10 mouse cellular contexts compared by ENCODE assay signal in genomic region chr9:61618510-61619249, GRCm38 (mm10).
DNase-seq lines count a peak whose midpoint lies in the region; ATAC-seq and TF ChIP-seq lines count a peak whose summit lies in the region.
"Had no signal": no experiment of that assay in that cellular context is flagged by ENCODE, and none has a peak within 500 bp of the region (broad histone marks: within the 10 kb centered on the region; RNA-seq: fewer than 3 reads in every experiment).

No protein-coding gene starts in this region.

- H3K27ac ChIP-seq in forebrain, embryonic 11.5 days (ENCODE audit: low read depth, low read length) = 0 out of 2 replicates have a peak overlapping the region, but pooled peaks have one; percentile 13
- H3K27ac ChIP-seq in forebrain, postnatal 0 days (ENCODE audit: low read depth, low read length) = no peak overlapping the region
- no peak overlapping the region for H3K27ac ChIP-seq in liver, embryonic 11.5 days (ENCODE audit: low read depth, low read length)

- no peaks in the 10 kb centered on the region for H3K9me3 ChIP-seq in forebrain, embryonic 11.5 days (ENCODE audit: control insufficient read depth, low read length)
- no peaks in the 10 kb centered on the region for H3K9me3 ChIP-seq in forebrain, postnatal 0 days (ENCODE audit: low read length)
- no peaks in the 10 kb centered on the region for H3K9me3 ChIP-seq in liver, embryonic 11.5 days (ENCODE audit: control insufficient read depth, low read length)

- no peak overlapping the region for H3K4me2 ChIP-seq in forebrain, embryonic 11.5 days (ENCODE audit: low read depth, low read length, severe bottlenecking)
- no peak overlapping the region for H3K4me2 ChIP-seq in forebrain, postnatal 0 days (ENCODE audit: low read depth)
- H3K4me2 ChIP-seq in liver, embryonic 11.5 days = no peak overlapping the region

- peaks cover 4% of the 10 kb centered on the region for H3K4me1 ChIP-seq in forebrain, embryonic 11.5 days (replicated peaks; ENCODE audit: control insufficient read depth, insufficient read depth, low read length)
- H3K4me1 ChIP-seq in forebrain, postnatal 0 days (ENCODE audit: insufficient read depth) = peaks cover 7% of the 10 kb centered on the region; the same call in 1 of the 2 replicates
- no peaks in the 10 kb centered on the region for H3K4me1 ChIP-seq in liver, embryonic 11.5 days (replicated peaks; ENCODE audit: control insufficient read depth, insufficient read depth, low read length)

- TF ChIP-seq CTCF in forebrain, postnatal 0 days (IDR thresholded peaks at IDR 0.05; ENCODE audit: low read depth) = no peak

- H3K4me3 ChIP-seq in forebrain, embryonic 11.5 days (ENCODE audit: low read depth, low read length) = no peak overlapping the region
- no peak overlapping the region for H3K4me3 ChIP-seq in forebrain, postnatal 0 days (ENCODE audit: low read depth, low read length)
- H3K4me3 ChIP-seq in liver, embryonic 11.5 days (ENCODE audit: low read depth, low read length) = no peak overlapping the region
- H3K4me3 ChIP-seq: erythroblast, embryonic 14.5 days; megakaryocyte, embryonic 14.5 days had no signal

- 29% methylated on average over 12 of the region's 12 CpGs for WGBS in forebrain, embryonic 11.5 days
- 29% methylated on average over 12 of the region's 12 CpGs for WGBS in forebrain, postnatal 0 days
- 55% methylated on average over 12 of the region's 12 CpGs for WGBS in liver, embryonic 11.5 days

- peaks cover 2% of the 10 kb centered on the region; the same call in 1 of the 2 replicates for H3K27me3 ChIP-seq in forebrain, embryonic 11.5 days (ENCODE audit: control insufficient read depth, insufficient read depth, low read length)
- no peaks in the 10 kb centered on the region for H3K27me3 ChIP-seq in forebrain, postnatal 0 days (ENCODE audit: insufficient read depth, low read length)
- peaks cover 3% of the 10 kb centered on the region; the same call in 1 of the 2 replicates for H3K27me3 ChIP-seq in liver, embryonic 11.5 days (replicated peaks; ENCODE audit: control insufficient read depth, insufficient read depth, low read length)

- DNase-seq in forebrain, embryonic 11.5 days (ENCODE audit: low spot score) = peak; percentile 84
- DNase-seq in forebrain, postnatal 0 days = no peak
- peak; percentile 82 for DNase-seq in Muller cell, postnatal 12 days (ENCODE audit: inconsistent ontology term)
- peak; percentile 52 for DNase-seq in gastrocnemius, postnatal 10 days
- peak; percentile 61 for DNase-seq in kidney, postnatal 10 days
- DNase-seq in skeletal muscle tissue, adult 2 months (ENCODE audit: low read depth, low spot score) = peak; percentile 65
- DNase-seq in liver, embryonic 11.5 days (ENCODE audit: low spot score) = no peak
- DNase-seq in thymus, postnatal 4 days = no peak

- H3K9ac ChIP-seq in forebrain, embryonic 11.5 days (ENCODE audit: low read length) = no peak overlapping the region
- H3K9ac ChIP-seq in forebrain, postnatal 0 days = no peak overlapping the region
- H3K9ac ChIP-seq in liver, embryonic 11.5 days (ENCODE audit: low read depth, low read length) = no peak overlapping the region

- ATAC-seq in forebrain, embryonic 11.5 days (replicated peaks; ENCODE audit: low FRiP score) = peak; percentile 42
- ATAC-seq in forebrain, postnatal 0 days = no peak
- ATAC-seq in liver, embryonic 11.5 days (replicated peaks; ENCODE audit: low FRiP score) = no peak

- H3K36me3 ChIP-seq in forebrain, embryonic 11.5 days (ENCODE audit: control insufficient read depth, insufficient read depth, low read length) = no peaks in the 10 kb centered on the region
- H3K36me3 ChIP-seq in forebrain, postnatal 0 days (ENCODE audit: insufficient read depth) = no peaks in the 10 kb centered on the region
- no peaks in the 10 kb centered on the region for H3K36me3 ChIP-seq in liver, embryonic 11.5 days (ENCODE audit: control insufficient read depth, insufficient read depth, low read length)

Comparison
In these comparisons a context has a peak if more than half of its experiments do, and no peak if none do; other contexts are left out.
1. DNase-seq: peak in forebrain, embryonic 11.5 days (single experiment), Muller cell, postnatal 12 days (single experiment), gastrocnemius, postnatal 10 days (single experiment), kidney, postnatal 10 days (single experiment) and skeletal muscle tissue, adult 2 months (single experiment); none in forebrain, postnatal 0 days (single experiment), liver, embryonic 11.5 days (single experiment) and thymus, postnatal 4 days (single experiment).